Mouse (Mus musculus): ENCODE results near the gene Cnbd2. TPM values are rescaled to one million over a fixed set of nuclear protein-coding genes. Genes with fewer than 3 reads are reported as not detected.

Gene Cnbd2
- polyA plus RNA-seq, 1 experiment from 2014 or later: 5.9 TPM

GRCm38 (mm10) chr2:156420694-156421380, 108.7 kb downstream of the Cnbd2 start, which contains the start of gene Epb41l1:
Epb41l1 (plus strand) TSS chr2:156420909.
- Histone ChIP-seq H3K36me3 (no peaks in the 10 kb centered on the region), H3K27ac (replicated peaks) (peak within 1 kb of the TSS; percentile 79), H3K9me3 (no peaks in the 10 kb centered on the region), H3K4me2 (replicated peaks) (peak within 1 kb of the TSS; percentile 93), H3K9ac (replicated peaks) (peak within 1 kb of the TSS; percentile 68), H3K27me3 (peaks cover 65% of the 10 kb centered on the region), H3K4me1 (peaks cover 25% of the 10 kb centered on the region), H3K4me3 (peak within 1 kb of the TSS; percentile 67)
- under 1% methylated on average over 63 of the region's 76 CpGs for WGBS
- ATAC-seq (ENCODE audit: low FRiP score, low read depth): peak; percentile 66

- Histone ChIP-seq H3K4me1 (peaks cover 25% of the 10 kb centered on the region), H3K27me3 (peaks cover 65% of the 10 kb centered on the region), H3K4me3 (peak overlapping the region; percentile 67), H3K27ac (replicated peaks) (peak overlapping the region; percentile 79), H3K9me3 (no peaks in the 10 kb centered on the region), H3K9ac (replicated peaks) (peak overlapping the region; percentile 68), H3K36me3 (no peaks in the 10 kb centered on the region), H3K4me2 (replicated peaks) (peak overlapping the region; percentile 93)
- peak; percentile 76 for ATAC-seq (ENCODE audit: low FRiP score, low read depth)
- WGBS: 1% methylated on average over 36 of the region's 36 CpGs
Measured at GRCm38 (mm10) chr2:156421381-156422110, 109.4 kb downstream of the Cnbd2 start.

GRCm38 (mm10) chr2:156422631-156423030, 110.5 kb downstream of the Cnbd2 start:
- H3K4me1 ChIP-seq: peaks cover 25% of the 10 kb centered on the region
- peak overlapping the region; percentile 67 for H3K4me3 ChIP-seq
- WGBS: 13% methylated on average over 8 of the region's 8 CpGs
- no peaks in the 10 kb centered on the region for H3K9me3 ChIP-seq
- H3K27me3 ChIP-seq: peaks cover 65% of the 10 kb centered on the region
- H3K4me2 ChIP-seq (replicated peaks): peak overlapping the region; percentile 93
- peak overlapping the region; percentile 51 for H3K9ac ChIP-seq (replicated peaks)
- no peak for ATAC-seq (ENCODE audit: low FRiP score, low read depth)
- no peaks in the 10 kb centered on the region for H3K36me3 ChIP-seq
- no peak overlapping the region for H3K27ac ChIP-seq (replicated peaks)

- no peak for ATAC-seq (ENCODE audit: low FRiP score, low read depth)
- Histone ChIP-seq H3K36me3 (no peaks in the 10 kb centered on the region), H3K27ac (replicated peaks) (no peak overlapping the region), H3K4me1 (peaks cover 25% of the 10 kb centered on the region), H3K4me3 (no peak overlapping the region), H3K9me3 (no peaks in the 10 kb centered on the region), H3K4me2 (replicated peaks) (no peak overlapping the region), H3K9ac (replicated peaks) (no peak overlapping the region), H3K27me3 (peaks cover 60% of the 10 kb centered on the region)
- WGBS: 80% methylated on average over 4 of the region's 4 CpGs
Measured at GRCm38 (mm10) chr2:156423672-156424071, 111.6 kb downstream of the Cnbd2 start.

Small RNAs within 50 kb of the gene (microRNA-seq; reads per million reads assigned to microRNA genes)
- gene Gm22758 (not detected), gene Gm22759 (not detected)

Other genes starting within 250 kb of the Cnbd2 start
- gene Spag4, start 247.1 kb upstream of the Cnbd2 start, polyA plus RNA-seq (2016; fragmentation: Nextera tagmentation; extraction: Ambion mirVana): 8.6 and 8.9 TPM in 2 replicates
- 53.2 and 55.5 TPM in 2 replicates for gene Cpne1, start 200.3 kb upstream of the Cnbd2 start, polyA plus RNA-seq (2016; fragmentation: Nextera tagmentation; extraction: Ambion mirVana)
- 47.4 and 49.5 TPM in 2 replicates for gene Rbm12, start 200.3 kb upstream of the Cnbd2 start, polyA plus RNA-seq (2016; fragmentation: Nextera tagmentation; extraction: Ambion mirVana)
- 24.0 and 33.3 TPM in 2 replicates for gene Gm28036, start 185.2 kb upstream of the Cnbd2 start, polyA plus RNA-seq (2016; fragmentation: Nextera tagmentation; extraction: Ambion mirVana)
- gene Romo1, start 168.3 kb upstream of the Cnbd2 start, polyA plus RNA-seq (2016; fragmentation: Nextera tagmentation; extraction: Ambion mirVana): 422 and 434 TPM in 2 replicates
- 32.1 and 32.7 TPM in 2 replicates for gene Nfs1, start 168.1 kb upstream of the Cnbd2 start, polyA plus RNA-seq (2016; fragmentation: Nextera tagmentation; extraction: Ambion mirVana)
- 697 and 698 TPM in 2 replicates for gene Rbm39, start 132.1 kb upstream of the Cnbd2 start, polyA plus RNA-seq (2016; fragmentation: Nextera tagmentation; extraction: Ambion mirVana)
- gene Phf20, start 115.8 kb upstream of the Cnbd2 start, polyA plus RNA-seq (2016; fragmentation: Nextera tagmentation; extraction: Ambion mirVana): 91.8 and 96.6 TPM in 2 replicates
- 119 and 122 TPM in 2 replicates for gene Scand1, start 405 bp downstream of the Cnbd2 start, polyA plus RNA-seq (2016; fragmentation: Nextera tagmentation; extraction: Ambion mirVana)
- gene Epb41l1, start 108.6 kb downstream of the Cnbd2 start, polyA plus RNA-seq (2016; fragmentation: Nextera tagmentation; extraction: Ambion mirVana): 6.2 TPM in 2 replicates
- 41.2 and 46.0 TPM in 2 replicates for gene Aar2, start 235.3 kb downstream of the Cnbd2 start, polyA plus RNA-seq (2016; fragmentation: Nextera tagmentation; extraction: Ambion mirVana)